Mouse (Mus musculus) G1E (cell line): ENCODE results near the gene Apobec3.

Experiments used
- CTCF ChIP-seq: IDR thresholded peaks from 2 replicates; pipeline ENCODE4 v1.5.1; 2012; ENCODE audit warnings: low read depth, low read length, inconsistent platforms, mixed read lengths
- GATA1 ChIP-seq: IDR thresholded peaks from 2 replicates; pipeline ENCODE4 v1.6.1; 2012; ENCODE audit warnings: borderline replicate concordance, low read length, inconsistent platforms, mixed read lengths
- GATA2 ChIP-seq: IDR thresholded peaks from 2 replicates; pipeline ENCODE4 v1.6.1; 2012; ENCODE audit warnings: low read depth, low read length, inconsistent platforms, borderline replicate concordance
- POLR2AphosphoS5 ChIP-seq: IDR thresholded peaks from 2 replicates; pipeline ENCODE4 v1.6.1; 2012; ENCODE audit warnings: low read depth, low read length, inconsistent platforms; ENCODE audit not compliant: insufficient replicate concordance
- TAL1 ChIP-seq: conservative IDR thresholded peaks from 2 replicates; pipeline ENCODE4 v1.6.1; 2012; ENCODE audit warnings: low read depth, low read length, inconsistent platforms, mixed read lengths

DNA sequence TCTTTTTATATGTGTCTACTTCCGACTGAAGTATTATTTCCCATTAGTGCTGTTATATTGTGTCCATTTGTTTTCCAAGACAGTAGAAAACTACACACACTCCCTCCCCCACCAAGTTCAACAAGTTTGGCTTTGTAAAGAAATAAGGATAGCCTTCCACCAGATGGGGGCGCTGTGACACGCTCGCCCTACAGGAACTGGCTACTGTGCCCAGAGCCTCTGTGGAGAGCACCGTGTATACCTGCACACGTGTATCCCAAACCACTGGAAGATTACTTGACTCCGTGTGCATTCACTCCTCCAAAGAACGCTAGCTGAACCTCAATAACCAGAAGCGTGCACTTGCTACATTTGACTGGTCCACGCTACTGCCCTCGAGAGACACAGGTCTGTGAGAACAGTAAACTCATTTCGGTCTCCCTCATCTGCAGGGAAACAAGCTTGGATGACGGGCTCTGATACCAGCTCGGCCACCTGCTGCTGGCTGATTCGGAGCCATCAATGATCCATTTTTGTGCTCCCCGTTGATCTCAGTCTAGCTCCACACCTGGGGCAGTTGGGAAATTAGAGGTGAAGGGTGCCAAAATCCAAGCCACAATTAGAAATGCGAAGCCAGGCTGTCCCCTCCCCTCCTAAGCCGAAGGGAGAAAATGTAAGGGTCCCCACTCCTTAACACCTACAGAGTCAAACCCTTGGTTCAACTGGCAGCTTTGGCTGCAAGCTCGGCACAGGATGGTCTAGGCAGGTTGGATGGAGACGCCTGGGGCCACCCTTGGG, at the start of gene Apobec3:
- TF ChIP-seq TAL1 (no peak), CTCF (0 out of 2 replicates have a peak, but pooled peaks have one; percentile 44), GATA1 (no peak), GATA2 (no peak), POLR2AphosphoS5 (no peak)
